Mouse (Mus musculus) embryonic fibroblast, embryonic 13.5 days (primary cell): ENCODE measurements around the gene Galnt10.

Experiments used
- CTCF ChIP-seq: IDR thresholded peaks from 2 replicates; pipeline ENCODE4 v1.5.1; 2011; ENCODE audit warnings: mild to moderate bottlenecking, control low read depth, low read length, moderate library complexity, borderline replicate concordance; ENCODE audit not compliant: insufficient read depth
- POLR2A ChIP-seq: IDR thresholded peaks from 2 replicates; pipeline ENCODE4 v1.6.1; 2011; ENCODE audit warnings: low read depth, mild to moderate bottlenecking, control low read depth, low read length, moderate library complexity

- TF ChIP-seq POLR2A (no peak), CTCF (no peak)
Observed at GRCm38 (mm10) chr11:57812212-57812611, 167.0 kb downstream of the Galnt10 start.
